Mouse (Mus musculus): ENCODE results near the gene Zfp710. TPM values are rescaled to one million over a fixed set of nuclear protein-coding genes. Genes with fewer than 3 reads are reported as not detected.
A peak's percentile ranks its signal among the peaks of the same experiment; 100 is the strongest.
"Not testable (repeated sequence)": the region's sequence is repeated elsewhere in the genome, so short reads cannot be mapped to it uniquely, and the experiment has no call there.

The Zfp710 gene
- total RNA-seq, 4 experiments from 2014 or later: 18.5 to 37.8 (median 27.3) TPM

- no peak for DNase-seq (ENCODE audit: low spot score in 2 of 2)
Measured at GRCm38 (mm10) chr7:80111066-80112045, 86.7 kb downstream of the Zfp710 start.

- DNase-seq (ENCODE audit: low spot score in 2 of 2): peak in 1 of 2 experiments; percentile 55
Measured at GRCm38 (mm10) chr7:80113989-80114388, 89.4 kb downstream of the Zfp710 start.

- peak in 1 of 2 experiments; percentile 37 for DNase-seq (ENCODE audit: low spot score in 2 of 2)
Measured at GRCm38 (mm10) chr7:80114451-80115223, 90.0 kb downstream of the Zfp710 start.

- peak; percentile 89 to 92 for DNase-seq (ENCODE audit: low spot score in 2 of 2)
Measured at GRCm38 (mm10) chr7:80115224-80115590, 90.6 kb downstream of the Zfp710 start, which contains the start of gene Idh2. Gene Idh2, minus strand, starts transcription at chr7:80115392.

- no peak for DNase-seq (ENCODE audit: low spot score in 2 of 2)
Measured at GRCm38 (mm10) chr7:80116158-80116557, 91.5 kb downstream of the Zfp710 start.

- DNase-seq (ENCODE audit: low spot score in 2 of 2): peak in 1 of 2 experiments; percentile 33
Measured at GRCm38 (mm10) chr7:80119198-80119597, 94.6 kb downstream of the Zfp710 start.

GRCm38 (mm10) chr7:80121083-80121482 lies 96.5 kb downstream of the Zfp710 start:
- no peak for DNase-seq (ENCODE audit: low spot score in 2 of 2)

- no peak for DNase-seq (ENCODE audit: low spot score in 2 of 2)
Measured at GRCm38 (mm10) chr7:80123115-80123514, 98.5 kb downstream of the Zfp710 start.

- no peak for DNase-seq (ENCODE audit: low spot score in 2 of 2)
Measured at GRCm38 (mm10) chr7:80123672-80124071, 99.1 kb downstream of the Zfp710 start.

- peak; percentile 37 to 72 for DNase-seq (ENCODE audit: low spot score in 2 of 2)
Measured at GRCm38 (mm10) chr7:80129278-80129677, 104.7 kb downstream of the Zfp710 start.

- DNase-seq (ENCODE audit: low spot score in 2 of 2): peak in 1 of 2 experiments; percentile 17
Measured at GRCm38 (mm10) chr7:80130344-80131055, 105.9 kb downstream of the Zfp710 start.

GRCm38 (mm10) chr7:80131315-80131714 lies 106.7 kb downstream of the Zfp710 start:
- DNase-seq (ENCODE audit: low spot score in 2 of 2): not testable (repeated sequence)

- DNase-seq (ENCODE audit: low spot score in 2 of 2): peak in 1 of 2 experiments; percentile 26
Measured at GRCm38 (mm10) chr7:80132541-80132940, 107.9 kb downstream of the Zfp710 start.

- peak; percentile 82 to 83 for DNase-seq (ENCODE audit: low spot score in 2 of 2)
Measured at GRCm38 (mm10) chr7:80134454-80135172, 110.0 kb downstream of the Zfp710 start.

- no peak for DNase-seq (ENCODE audit: low spot score in 2 of 2)
Measured at GRCm38 (mm10) chr7:80135173-80135532, 110.5 kb downstream of the Zfp710 start.

GRCm38 (mm10) chr7:80138375-80138774 lies 113.8 kb downstream of the Zfp710 start:
- DNase-seq (ENCODE audit: low spot score in 2 of 2): no peak

GRCm38 (mm10) chr7:80140815-80141214 lies 116.2 kb downstream of the Zfp710 start:
- DNase-seq (ENCODE audit: low spot score in 2 of 2): peak in 1 of 2 experiments; percentile 32

Data from gastrocnemius, adult 8-10 months (tissue).